Mouse (Mus musculus) lung, postnatal 0 days (tissue): ENCODE measurements around the gene 1700012A03Rik.

Experiments
- CTCF ChIP-seq: IDR thresholded peaks from 2 replicates; pipeline ENCODE4 v1.5.1; 2016; ENCODE audit warnings: antibody characterized with exemption, mild to moderate bottlenecking
- EP300 ChIP-seq: IDR thresholded peaks from 2 replicates; pipeline ENCODE4 v1.6.1; 2016; ENCODE audit warnings: antibody characterized with exemption, mild to moderate bottlenecking, control low read depth

DNA sequence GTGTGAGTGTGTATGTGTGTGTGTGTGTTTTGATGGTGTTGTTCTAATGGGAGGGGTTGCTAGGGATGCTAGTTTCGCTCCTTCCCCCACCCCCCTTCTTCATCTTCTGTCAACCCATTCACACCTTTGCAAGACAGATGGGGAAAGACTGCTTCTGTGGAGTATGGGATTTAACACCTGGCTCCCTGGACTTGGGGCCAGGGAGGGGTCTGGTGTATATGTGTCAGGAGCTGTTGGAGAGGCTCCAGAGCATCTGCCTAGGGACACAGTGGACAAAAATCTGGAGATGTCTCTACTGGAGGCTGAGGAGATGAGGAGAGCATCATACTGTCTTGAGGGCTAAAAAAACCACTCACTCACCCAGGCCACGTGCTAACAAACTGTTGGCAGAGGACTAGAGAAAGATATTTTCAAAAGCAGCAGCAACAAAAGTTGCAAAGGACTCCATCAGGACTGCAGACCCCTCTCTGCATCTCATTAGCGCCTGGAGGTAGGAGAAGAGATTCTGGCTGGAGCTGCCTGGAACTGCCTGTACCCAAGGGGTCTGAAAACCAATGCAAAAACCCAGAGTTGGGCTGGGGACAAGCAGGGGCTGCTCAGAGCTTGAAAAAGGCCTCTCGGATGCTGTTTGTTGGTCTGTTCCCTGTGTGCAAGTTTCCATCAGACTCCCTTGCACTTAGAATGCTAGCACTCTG lies 643 bp upstream of the 1700012A03Rik start:
- TF ChIP-seq EP300 = no peak
- no peak for TF ChIP-seq CTCF
